17 mouse cellular contexts compared by ENCODE assay signal in the genomic region with DNA sequence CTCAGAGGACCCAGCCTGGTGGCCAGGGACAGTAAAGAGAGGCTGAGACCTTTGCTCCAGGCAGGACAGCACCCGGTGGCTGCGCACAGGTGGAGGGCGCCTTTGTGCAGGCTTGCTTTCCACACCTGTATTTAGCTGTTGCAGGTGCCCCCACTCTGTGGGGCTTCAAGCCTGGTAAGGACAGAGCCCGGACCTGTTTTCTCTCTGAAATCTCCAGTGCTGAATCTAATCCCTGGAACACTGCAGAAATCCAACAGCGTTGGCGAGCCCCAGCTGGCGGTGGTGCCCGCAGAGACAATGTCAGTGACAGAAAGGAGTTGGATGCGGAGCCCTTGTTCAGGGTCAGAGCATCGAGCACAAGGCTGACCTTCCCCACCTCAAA.
DNase-seq lines count a peak whose midpoint lies in the region; ATAC-seq and TF ChIP-seq lines count a peak whose summit lies in the region.
"Had no signal": no experiment of that assay in that cellular context is flagged by ENCODE, and none has a peak within 500 bp of the region (broad histone marks: within the 10 kb centered on the region; RNA-seq: fewer than 3 reads in every experiment).

No protein-coding gene starts in this region.

- no peak for TF ChIP-seq POLR2A in cerebellum, adult 2 months (IDR thresholded peaks at IDR 0.05; ENCODE audit: borderline replicate concordance, insufficient read depth, low read length)

- H3K4me1 ChIP-seq in cerebellum, adult 2 months (ENCODE audit: control insufficient read depth, insufficient read depth, low read length): peaks cover 37% of the 10 kb centered on the region
- no peaks in the 10 kb centered on the region for H3K4me1 ChIP-seq in brown adipose tissue, adult 24 weeks (ENCODE audit: control insufficient read depth, insufficient read depth, insufficient read length, low read length)
- peaks cover 4% of the 10 kb centered on the region; the same call in 1 of the 2 replicates for H3K4me1 ChIP-seq in midbrain, embryonic 14.5 days (ENCODE audit: control insufficient read depth, insufficient read depth, low read length)

- no peak for ATAC-seq in midbrain, embryonic 14.5 days (ENCODE audit: low FRiP score, low TSS enrichment)
- ATAC-seq: intestine, embryonic 16.5 days had no signal

- no peaks in the 10 kb centered on the region for H3K27me3 ChIP-seq in cerebellum, adult 2 months (ENCODE audit: control insufficient read depth, insufficient read depth, low read length)
- no peaks in the 10 kb centered on the region for H3K27me3 ChIP-seq in midbrain, embryonic 14.5 days (ENCODE audit: control insufficient read depth, insufficient read depth, low read length)
- H3K27me3 ChIP-seq: CH12.LX; heart, embryonic 12.5 days; lung, embryonic 15.5 days had no signal

- H3K9me3 ChIP-seq in midbrain, embryonic 14.5 days (ENCODE audit: control insufficient read depth, low read length): no peaks in the 10 kb centered on the region
- H3K9me3 ChIP-seq: lung, embryonic 15.5 days had no signal

- WGBS in cerebellum, adult 2 months: 26% methylated on average over 10 of the region's 10 CpGs
- WGBS in midbrain, embryonic 14.5 days: 33% methylated on average over 10 of the region's 10 CpGs

- DNase-seq in cerebellum, adult 2 months: peak in 1 of 2 experiments; percentile 56
- no peak for DNase-seq in cerebellum, adult 9-10 months
- no peak for DNase-seq in left cerebral cortex, adult 2 months (ENCODE audit: extremely low spot score in 1 of 2, low spot score in 2 of 2)
- no peak for DNase-seq in left cerebral cortex, adult 11 months (ENCODE audit: low spot score)
- peak; percentile 32 for DNase-seq in midbrain, embryonic 14.5 days
- DNase-seq in adrenal gland, postnatal 25 days: no peak
- DNase-seq in kidney, adult 11 months: no peak
- DNase-seq: adrenal gland, postnatal 14 days; embryo, embryonic 11 days; gastrocnemius, postnatal 36 days; kidney, postnatal 14 days; right cerebral cortex, postnatal 25 days had no signal

- H3K27ac ChIP-seq in cerebellum, adult 2 months (ENCODE audit: insufficient read depth, low read length): peak overlapping the region; percentile 51
- peak overlapping the region; percentile 78 for H3K27ac ChIP-seq in left cerebral cortex, adult 2 months
- peak overlapping the region; percentile 30 for H3K27ac ChIP-seq in brown adipose tissue, adult 24 weeks (replicated peaks; ENCODE audit: low read depth, low read length)
- H3K27ac ChIP-seq in midbrain, embryonic 14.5 days (replicated peaks; ENCODE audit: low read depth, low read length): no peak overlapping the region
- H3K27ac ChIP-seq: lung, embryonic 15.5 days had no signal

- TF ChIP-seq CTCF in cerebellum, adult 2 months (IDR thresholded peaks at IDR 0.05; ENCODE audit: borderline replicate concordance, insufficient read depth, low read depth, low read length): no peak
- no peak for TF ChIP-seq CTCF in left cerebral cortex, adult 2 months (IDR thresholded peaks at IDR 0.05)

- no peak overlapping the region for H3K4me2 ChIP-seq in midbrain, embryonic 14.5 days (ENCODE audit: low read length)
- H3K4me2 ChIP-seq: heart, embryonic 12.5 days; lung, embryonic 15.5 days had no signal

- no peak overlapping the region for H3K9ac ChIP-seq in midbrain, embryonic 14.5 days (replicated peaks; ENCODE audit: low read length)
- H3K9ac ChIP-seq: heart, embryonic 12.5 days; lung, embryonic 15.5 days had no signal

- H3K36me3 ChIP-seq in midbrain, embryonic 14.5 days (ENCODE audit: control insufficient read depth, insufficient read depth, low read length): no peaks in the 10 kb centered on the region
- H3K36me3 ChIP-seq: lung, embryonic 15.5 days had no signal

- intact Hi-C loops in left cerebral cortex, adult 2 months (cut with DNase I): no loop called here

- H3K4me3 ChIP-seq in cerebellum, adult 2 months (replicated peaks; ENCODE audit: insufficient read depth, low read depth, low read length): no peak overlapping the region
- no peak overlapping the region for H3K4me3 ChIP-seq in left cerebral cortex, adult 2 months
- no peak overlapping the region for H3K4me3 ChIP-seq in brown adipose tissue, adult 24 weeks (ENCODE audit: insufficient read depth, low read depth, low read length)
- H3K4me3 ChIP-seq in midbrain, embryonic 14.5 days (replicated peaks; ENCODE audit: low read depth, low read length): no peak overlapping the region
- H3K4me3 ChIP-seq: heart, embryonic 12.5 days; lung, embryonic 15.5 days had no signal
